Mouse (Mus musculus) limb, embryonic 14.5 days (tissue): ENCODE measurements at regions not wholly inside any gene's neighbourhood (a gene's known extent, or its start where the extent isn't known, plus 50 kb on each side); places are given as distances from the start of the nearest gene placed in this dataset.

Source experiments
- ATAC-seq: fragments of 200-750 bp; cut with Nextera tagmentation; 2 replicates; pipeline ENCODE4 v1.8.0; 2017; ENCODE audit warnings: low read depth, moderate number of reproducible peaks, moderate TSS enrichment; ENCODE audit not compliant: low FRiP score
- DNase-seq: peaks from one replicate; pipeline ENCODE4 v3.0.0-alpha.2; 2015; ENCODE audit warnings: low spot score
- H3K27ac ChIP-seq: fragments of 300-500 bp; sonication (generic); replicated peaks from 2 replicates; pipeline ENCODE4 v1.5.1; 2014; ENCODE audit warnings: low read depth, mild to moderate bottlenecking, low read length, moderate library complexity, mixed read lengths
- H3K27me3 ChIP-seq: fragments of 300-500 bp; sonication (generic); 2 replicates; pipeline ENCODE4 v1.6.1; 2014; ENCODE audit warnings: low read length, mixed read lengths; ENCODE audit not compliant: control insufficient read depth, insufficient read depth
- H3K36me3 ChIP-seq: fragments of 300-500 bp; sonication (generic); 2 replicates; pipeline ENCODE4 v1.6.1; 2014; ENCODE audit warnings: mild to moderate bottlenecking, low read length, moderate library complexity, mixed read lengths; ENCODE audit not compliant: control insufficient read depth, insufficient read depth
- H3K4me1 ChIP-seq: fragments of 300-500 bp; sonication (generic); 2 replicates; pipeline ENCODE4 v1.6.1; 2014; ENCODE audit warnings: antibody characterized with exemption, low read length, mixed read lengths; ENCODE audit not compliant: control insufficient read depth, insufficient read depth
- H3K4me2 ChIP-seq: fragments of 300-500 bp; sonication (generic); replicated peaks from 2 replicates; pipeline ENCODE4 v1.6.1; 2014; ENCODE audit warnings: low read depth, mild to moderate bottlenecking, low read length, moderate library complexity; ENCODE audit not compliant: severe bottlenecking
- H3K4me3 ChIP-seq: fragments of 300-500 bp; sonication (generic); replicated peaks from 2 replicates; pipeline ENCODE4 v1.5.1; 2014; ENCODE audit warnings: low read length
- H3K9ac ChIP-seq: fragments of 300-500 bp; sonication (generic); 2 replicates; pipeline ENCODE4 v1.6.1; 2014; ENCODE audit warnings: mild to moderate bottlenecking, low read depth, low read length, moderate library complexity; ENCODE audit not compliant: severe bottlenecking
- H3K9me3 ChIP-seq: fragments of 300-500 bp; sonication (generic); 2 replicates; pipeline ENCODE4 v1.6.1; 2016; ENCODE audit warnings: low read length; ENCODE audit not compliant: control insufficient read depth
- POLR2A ChIP-seq: fragments of 200-500 bp; IDR thresholded peaks from 2 replicates; pipeline ENCODE4 v1.8.0; 2012; ENCODE audit warnings: inconsistent platforms, mild to moderate bottlenecking, moderate library complexity, borderline replicate concordance; ENCODE audit not compliant: insufficient read depth, insufficient read length; ENCODE audit errors: extremely low read depth
- WGBS: fragments of 180-500 bp; shearing (Covaris S2); extraction: QIAGEN DNeasy Blood & Tissue Kit; methylation state at CpG from one replicate; pipeline ENCODE4 v1.1.7; 2014; 5-methylcytosine and 5-hydroxymethylcytosine counted together

- no peak for DNase-seq
- TF ChIP-seq POLR2A: no peak
- no peak overlapping the region for H3K9ac ChIP-seq
- no peak overlapping the region for H3K4me2 ChIP-seq
- H3K27me3 ChIP-seq: no peaks in the 10 kb centered on the region
- H3K9me3 ChIP-seq: no peaks in the 10 kb centered on the region
- ATAC-seq: peak; percentile 10; the same call in 1 of the 2 replicates
- no peak overlapping the region for H3K27ac ChIP-seq
- H3K36me3 ChIP-seq: no peaks in the 10 kb centered on the region
- H3K4me1 ChIP-seq: peaks cover 12% of the 10 kb centered on the region
- no peak overlapping the region for H3K4me3 ChIP-seq
- WGBS: 19% methylated on average over 17 of the region's 17 CpGs
Observed at GRCm38 (mm10) chr12:12842247-12842957, 99.3 kb downstream of the Mycn start.

- WGBS: 82% methylated on average over 5 of the region's 5 CpGs
- no peak for ATAC-seq
- H3K9me3 ChIP-seq: no peaks in the 10 kb centered on the region
- no peaks in the 10 kb centered on the region for H3K27me3 ChIP-seq
- peaks cover 12% of the 10 kb centered on the region for H3K4me1 ChIP-seq
- H3K4me2 ChIP-seq: 0 out of 2 replicates have a peak overlapping the region, but pooled peaks have one; percentile 47
- no peaks in the 10 kb centered on the region for H3K36me3 ChIP-seq
- H3K9ac ChIP-seq: no peak overlapping the region
- H3K27ac ChIP-seq: no peak overlapping the region
- DNase-seq: no peak
- TF ChIP-seq POLR2A: no peak
- no peak overlapping the region for H3K4me3 ChIP-seq
Observed at GRCm38 (mm10) chr12:12841385-12842238, 100.1 kb downstream of the Mycn start.

DNA sequence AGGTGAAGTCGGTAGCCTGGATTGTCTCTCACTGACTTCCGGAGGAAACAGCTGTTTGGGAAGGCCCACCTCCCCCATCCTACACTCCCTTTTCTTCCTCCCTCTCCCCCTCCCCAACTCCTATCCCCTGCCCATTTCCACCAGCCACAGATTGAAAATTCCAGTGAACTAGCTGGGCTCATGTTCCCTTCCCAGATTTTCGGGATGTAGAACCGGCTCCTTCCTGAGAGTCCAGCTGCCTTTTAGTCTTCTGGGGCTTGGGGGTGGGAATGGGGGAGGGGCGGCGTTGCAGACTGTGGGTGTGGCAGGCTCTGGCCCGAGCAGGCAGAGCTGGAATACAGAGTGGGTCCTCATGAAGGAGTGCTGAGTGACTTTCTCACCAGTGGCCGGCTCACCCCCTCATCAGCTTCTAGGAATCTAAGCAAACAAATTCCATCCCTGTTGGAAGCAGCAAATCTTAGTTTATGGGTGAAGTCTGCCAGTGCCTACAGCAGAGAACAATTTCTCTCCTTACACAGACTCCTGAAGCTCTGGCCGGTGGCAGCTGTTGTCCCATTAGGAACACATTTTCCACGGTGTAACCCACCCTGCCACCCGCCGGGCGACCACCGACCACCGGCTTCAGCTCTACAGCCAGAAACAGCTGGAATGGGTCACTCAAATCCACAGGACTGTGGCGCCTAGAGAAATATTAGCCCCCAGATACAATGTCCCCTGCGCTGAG lies 100.9 kb downstream of the Mycn start:
- Histone ChIP-seq H3K4me3 (peak overlapping the region; percentile 22), H3K27me3 (no peaks in the 10 kb centered on the region), H3K9me3 (no peaks in the 10 kb centered on the region), H3K27ac (peak overlapping the region; percentile 5; the same call in 1 of the 2 replicates), H3K36me3 (no peaks in the 10 kb centered on the region), H3K4me2 (peak overlapping the region; percentile 47), H3K4me1 (peaks cover 12% of the 10 kb centered on the region), H3K9ac (no peak overlapping the region)
- WGBS: 12% methylated on average over 17 of the region's 17 CpGs
- DNase-seq (peak; percentile 56), ATAC-seq (peak; percentile 85)
- no peak for TF ChIP-seq POLR2A

DNA sequence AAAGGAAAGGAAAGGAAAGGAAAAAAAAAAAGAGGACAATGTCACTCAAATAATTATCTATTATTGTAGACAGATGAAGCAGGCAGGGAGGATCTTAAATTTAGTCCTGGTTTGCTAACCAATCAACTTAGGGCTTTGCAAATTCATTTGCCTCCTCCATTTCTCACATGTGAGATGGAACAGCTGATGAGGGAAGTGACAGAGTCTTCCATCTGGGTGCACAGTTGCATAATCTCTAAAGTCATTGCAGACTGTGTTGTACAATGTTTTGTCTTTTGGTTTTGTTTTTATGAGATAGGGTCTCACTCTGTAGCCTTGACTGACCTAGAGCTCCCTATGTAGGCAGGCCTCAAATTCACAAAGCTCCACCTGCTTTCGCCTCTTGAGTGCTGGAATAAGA lies 103.9 kb downstream of the Mycn start:
- Histone ChIP-seq H3K9ac (no peak overlapping the region), H3K4me1 (peaks cover 12% of the 10 kb centered on the region), H3K36me3 (no peaks in the 10 kb centered on the region), H3K9me3 (no peaks in the 10 kb centered on the region), H3K27me3 (no peaks in the 10 kb centered on the region), H3K27ac (no peak overlapping the region), H3K4me3 (no peak overlapping the region), H3K4me2 (no peak overlapping the region)
- no peak for DNase-seq
- 88% methylated on average over 1 of the region's 1 CpGs for WGBS
- no peak for ATAC-seq
- no peak for TF ChIP-seq POLR2A
